17 mouse cellular contexts compared by ENCODE assay signal in genomic region chr4:133846625-133847024, GRCm38 (mm10). TPM values are rescaled to one million over a fixed set of nuclear protein-coding genes. Genes with fewer than 3 reads are reported as not detected.
DNase-seq lines count a peak whose midpoint lies in the region; TF ChIP-seq lines count a peak whose summit lies in the region.
"Had no signal": no experiment of that assay in that cellular context is flagged by ENCODE, and none has a peak within 500 bp of the region (broad histone marks: within the 10 kb centered on the region; RNA-seq: fewer than 3 reads in every experiment).

No protein-coding gene starts in this region.

- no peak for TF ChIP-seq EP300 in CH12.LX (IDR thresholded peaks at IDR 0.05; ENCODE audit: low read length)
- TF ChIP-seq EP300 in MEL (IDR thresholded peaks at IDR 0.05; ENCODE audit: low read depth in 1 of 2, low read length in 2 of 2) = no peak

- TF ChIP-seq CTCF in CH12.LX (conservative IDR thresholded peaks at IDR 0.05 in 1 of 2, IDR thresholded peaks at IDR 0.05 in 1 of 2; ENCODE audit: low read depth in 2 of 2, low read length in 2 of 2) = no peak
- no peak for TF ChIP-seq CTCF in MEL (IDR thresholded peaks at IDR 0.05 in 2 of 3, conservative IDR thresholded peaks at IDR 0.05 in 1 of 3; ENCODE audit: control insufficient read depth in 1 of 3, insufficient read depth in 1 of 3, low read depth in 2 of 3, low read length in 3 of 3, poor library complexity in 1 of 3, severe bottlenecking in 1 of 3)

- no peaks in the 10 kb centered on the region for H3K27me3 ChIP-seq in CH12.LX (replicated peaks)
- H3K27me3 ChIP-seq in MEL (ENCODE audit: control insufficient read depth in 1 of 2, insufficient read depth in 2 of 2, low read length in 2 of 2) = no peaks in the 10 kb centered on the region
- H3K27me3 ChIP-seq: Patski had no signal

- H3K27ac ChIP-seq in CH12.LX (ENCODE audit: insufficient read depth, low read depth) = no peak overlapping the region
- no peak overlapping the region for H3K27ac ChIP-seq in MEL (ENCODE audit: control insufficient read depth, low read depth, low read length)

- DNase-seq in CH12.LX (ENCODE audit: extremely low read depth) (no peak), MEL (ENCODE audit: low read depth, low spot score) (no peak)
- DNase-seq in spleen, adult 12 weeks (ENCODE audit: low spot score) = no peak
- DNase-seq in kidney, postnatal 10 days = no peak
- DNase-seq: adrenal gland, adult 2 months; adrenal gland, adult 8-10 months; adrenal gland, postnatal 10 days; adrenal gland, postnatal 14 days; adrenal gland, postnatal 25 days; adrenal gland, postnatal 36 days; B cell, adult 2 months; cerebellum, adult 11 months; cerebellum, adult 11-12 months; cerebellum, adult 2 months; cerebellum, adult 8-10 months had no signal

- H3K36me3 ChIP-seq in CH12.LX (replicated peaks in 1 of 2; ENCODE audit: control insufficient read depth in 1 of 2, insufficient read depth in 1 of 2, low read length in 1 of 2) (peaks cover 42 to 54% of the 10 kb centered on the region in 2 experiments), MEL (ENCODE audit: control insufficient read depth in 1 of 2, insufficient read depth in 2 of 2, low read length in 2 of 2) (peaks cover 0 to 2% of the 10 kb centered on the region in 2 experiments; a peak in 2 of 4 replicates)

- no peak overlapping the region for H3K4me2 ChIP-seq in CH12.LX (ENCODE audit: insufficient read depth, low read depth, poor library complexity, severe bottlenecking)

- dilution Hi-C loops in CH12.LX (cut with MboI; ENCODE audit: extremely low pct_ligation_motif_present, extremely low pct_unique_long_range_greater_than_20kb, low sequenced_read_pairs) = no loop called here

- no peak for TF ChIP-seq RAD21 in CH12.LX (IDR thresholded peaks at IDR 0.05; ENCODE audit: low read depth, low read length)
- no peak for TF ChIP-seq RAD21 in MEL (IDR thresholded peaks at IDR 0.05; ENCODE audit: low read depth, low read length)

- in situ Hi-C loops in CH12.LX (cut with MboI; ENCODE audit: low pct_ligation_motif_present, low pct_unique_long_range_greater_than_20kb, low sequenced_read_pairs) = no loop called here

- TF ChIP-seq POLR2A in CH12.LX (IDR thresholded peaks at IDR 0.05; ENCODE audit: low read depth, low read length) (no peak), MEL (IDR thresholded peaks at IDR 0.05; ENCODE audit: control insufficient read depth in 1 of 2, insufficient read depth in 1 of 2, low read depth in 1 of 2, low read length in 2 of 2, poor library complexity in 1 of 2) (no peak)

- H3K4me1 ChIP-seq in CH12.LX (ENCODE audit: control insufficient read depth in 1 of 2, insufficient read depth in 2 of 2) (peaks cover 28 to 51% of the 10 kb centered on the region in 2 experiments), MEL (ENCODE audit: control insufficient read depth in 1 of 2, insufficient read depth in 2 of 2, low read length in 2 of 2) (peaks cover 0 to 10% of the 10 kb centered on the region in 2 experiments; a peak in 2 of 4 replicates)

- no peak overlapping the region for H3K9ac ChIP-seq in CH12.LX (ENCODE audit: insufficient read depth, low read depth)
- no peak overlapping the region for H3K9ac ChIP-seq in MEL (ENCODE audit: control insufficient read depth, low read depth, low read length, poor library complexity, severe bottlenecking)

- H3K79me2 ChIP-seq in CH12.LX (replicated peaks; ENCODE audit: control insufficient read depth, extremely low read depth, insufficient read depth, poor library complexity, severe bottlenecking) = no peaks in the 10 kb centered on the region
- no peaks in the 10 kb centered on the region for H3K79me2 ChIP-seq in MEL (ENCODE audit: control insufficient read depth, insufficient read depth, low read length, poor library complexity)

- H3K4me3 ChIP-seq in CH12.LX (replicated peaks in 1 of 3; ENCODE audit: low read depth in 2 of 3, low read length in 2 of 3, poor library complexity in 1 of 3) (no peak overlapping the region), MEL (ENCODE audit: control insufficient read depth in 1 of 2, insufficient read depth in 1 of 2, low read depth in 2 of 2, low read length in 2 of 2) (no peak overlapping the region)

- H3K9me3 ChIP-seq in CH12.LX (replicated peaks; ENCODE audit: low read length) (no peaks in the 10 kb centered on the region), MEL (replicated peaks; ENCODE audit: insufficient read depth, low read length) (no peaks in the 10 kb centered on the region)
- H3K9me3 ChIP-seq: G1E had no signal

TF ChIP-seq in CH12.LX, 34 proteins besides CTCF, POLR2A, EP300 and RAD21:
- TF ChIP-seq ZKSCAN1 (IDR thresholded peaks at IDR 0.05; ENCODE audit: borderline replicate concordance, low read depth, low read length) (peak; percentile 50), NELFE (IDR thresholded peaks at IDR 0.05; ENCODE audit: low read depth, low read length) (no peak)

TF ChIP-seq in MEL, 35 proteins besides CTCF, POLR2A, EP300 and RAD21:
- no peak for TF ChIP-seq SMC3 (IDR thresholded peaks at IDR 0.05; ENCODE audit: low read depth, low read length)
- TF ChIP-seq BHLHE40 (IDR thresholded peaks at IDR 0.05; ENCODE audit: borderline replicate concordance, low read depth, low read length) = no peak
- TF ChIP-seq ZKSCAN1 (IDR thresholded peaks at IDR 0.05; ENCODE audit: low read depth, low read length) = peak; percentile 74
- no peak for TF ChIP-seq USF2 (IDR thresholded peaks at IDR 0.05; ENCODE audit: borderline replicate concordance in 1 of 2, insufficient read depth in 1 of 2, low read depth in 1 of 2, low read length in 2 of 2)
- TF ChIP-seq CHD2 (IDR thresholded peaks at IDR 0.05; ENCODE audit: low read length) = no peak

RNA-seq across cellular contexts. Expression of gene Rps6ka1, which starts 41.0 kb away (rescaled TPM):
- total RNA-seq in CH12.LX (2012; rRNA removed) (118 and 130 TPM in 2 replicates), CH12.LX (2014; rRNA removed) (70.4 and 72.5 TPM in 2 replicates), MEL (2012; rRNA removed) (45.3 and 45.7 TPM in 2 replicates)
- polyA plus RNA-seq in CH12.LX (2012; ENCODE audit: insufficient read length, low read depth) (113 and 123 TPM in 2 replicates), MEL (2012; ENCODE audit: insufficient read depth in 1 of 2, insufficient read length in 2 of 2, low read depth in 1 of 2, low replicate concordance in 2 of 2, missing spikeins in 1 of 2) (10 to 100 TPM in 1 of 2 experiments, not detected in 1; 68.9 TPM)

Comparison
In these comparisons a context has a peak if more than half of its experiments do, and no peak if none do; other contexts are left out.
1. Of the 35 proteins assayed by ChIP-seq in both MEL and CH12.LX: peak only in MEL: none; only in CH12.LX: none; in both: ZKSCAN1; in neither: 34.